Mouse (Mus musculus): ENCODE results near the gene Ipo9. TPM values are rescaled to one million over a fixed set of nuclear protein-coding genes. Genes with fewer than 3 reads are reported as not detected.
"Not testable (repeated sequence)": the region's sequence is repeated elsewhere in the genome, so short reads cannot be mapped to it uniquely, and the experiment has no call there.

Gene Ipo9
- polyA plus RNA-seq, 3 experiments from 2014 or later: 40.0 to 46.3 (median 41.9) TPM

GRCm38 (mm10) chr1:135427390-135427789 lies 2.9 kb downstream of the Ipo9 start:
- ATAC-seq: no peak

DNA sequence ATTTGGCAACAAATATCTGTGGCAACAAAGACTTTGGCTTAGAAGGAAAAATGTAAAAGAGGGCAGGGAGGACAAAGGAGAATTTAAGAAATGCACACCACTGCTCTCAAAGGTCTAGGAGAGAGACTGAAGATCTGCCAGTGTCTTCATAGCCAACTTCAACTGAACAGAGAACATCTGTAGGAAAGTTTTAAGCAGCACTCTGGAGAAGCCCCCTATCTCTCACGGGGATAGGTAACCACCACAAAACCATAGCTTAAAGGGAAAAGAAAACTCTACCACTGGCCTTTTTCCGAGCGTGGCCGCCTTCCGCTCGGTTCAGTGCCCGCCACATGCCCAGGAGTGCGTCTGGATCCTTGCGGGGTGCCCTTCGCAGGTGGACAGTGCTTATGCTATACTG lies 3.7 kb downstream of the Ipo9 start:
- no peak for ATAC-seq

DNA sequence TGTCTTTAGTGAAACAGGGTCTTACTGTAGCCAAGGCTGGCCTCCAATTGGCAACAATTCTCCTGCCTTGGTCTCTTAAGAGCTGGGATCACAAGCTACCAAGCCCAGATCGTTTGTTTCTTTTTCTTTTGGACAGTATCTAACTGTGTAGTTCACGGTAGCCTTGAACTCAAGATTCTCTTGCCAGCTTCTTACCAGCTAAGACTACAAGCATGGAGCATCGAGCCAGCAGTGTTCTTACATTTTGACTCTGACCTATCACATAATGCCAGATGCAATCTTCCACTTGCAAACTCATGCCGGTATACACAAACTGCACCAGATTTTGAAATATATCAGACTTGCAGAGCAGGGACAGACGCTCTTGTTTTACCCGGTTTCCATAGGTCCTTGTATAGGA lies 7.5 kb downstream of the Ipo9 start:
- ATAC-seq: no peak

- no peak for ATAC-seq
These were observed 16.3 kb downstream of the Ipo9 start for GRCm38 (mm10) chr1:135413996-135414395.

DNA sequence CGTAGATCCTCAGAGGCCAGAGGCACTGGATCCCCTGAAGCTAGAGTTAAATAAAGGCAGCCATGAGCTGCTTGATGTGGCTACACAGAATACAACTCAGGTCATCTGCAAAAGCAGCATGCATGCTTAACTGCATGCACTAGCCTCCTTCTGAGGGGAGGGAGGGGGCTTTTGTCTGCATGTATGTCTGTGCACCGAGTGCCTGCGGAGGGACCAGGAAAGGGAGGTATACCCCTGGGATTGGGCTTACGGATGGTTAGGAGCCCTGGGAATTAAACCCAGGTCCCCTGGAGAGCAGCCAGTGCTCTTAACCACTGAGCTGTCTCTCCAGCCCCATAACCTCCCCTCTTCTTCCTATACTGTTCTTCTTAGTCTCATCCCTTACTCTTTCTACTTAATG lies 18.2 kb downstream of the Ipo9 start:
- no peak for ATAC-seq

DNA sequence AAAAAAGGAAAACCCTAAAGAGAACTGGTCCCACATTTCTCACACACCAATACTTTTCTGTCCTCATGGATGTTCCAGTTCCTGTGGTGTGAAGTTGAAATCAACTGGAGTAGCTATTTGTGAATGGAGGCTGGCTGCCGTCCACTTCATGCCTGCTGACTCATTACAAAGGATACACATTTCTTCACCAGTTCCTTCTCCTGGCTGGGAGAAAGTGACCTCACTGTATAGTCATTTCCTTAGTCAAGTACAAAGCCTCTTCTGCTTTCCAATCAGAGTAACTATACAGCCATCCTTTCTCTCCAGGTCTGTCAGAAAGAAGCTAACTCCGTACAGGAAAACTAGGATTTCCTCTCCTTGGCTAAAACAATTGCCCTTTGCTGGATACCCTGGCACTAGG lies 19.3 kb downstream of the Ipo9 start:
- ATAC-seq: no peak

- no peak for ATAC-seq
These were observed 21.3 kb downstream of the Ipo9 start for GRCm38 (mm10) chr1:135408973-135409372.

DNA sequence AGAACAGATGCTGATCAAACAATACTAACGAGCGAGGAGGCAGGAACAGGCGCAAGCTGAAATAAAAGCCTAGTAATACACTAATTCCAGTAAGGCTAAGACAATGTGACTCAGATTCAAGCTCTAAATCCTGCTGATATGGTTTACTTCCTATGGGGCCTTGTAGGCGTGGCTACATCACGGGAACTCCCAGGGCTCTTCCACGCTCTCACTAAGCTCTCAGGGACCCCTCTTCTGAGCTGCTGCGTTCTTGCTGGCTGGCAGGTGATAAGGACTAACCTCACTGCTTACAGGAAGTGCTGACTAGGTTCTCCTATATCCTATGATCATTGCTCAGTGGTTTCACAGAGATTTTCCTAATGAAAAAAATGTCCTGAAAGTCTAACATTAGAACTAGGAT lies 24.9 kb downstream of the Ipo9 start:
- ATAC-seq: no peak

DNA sequence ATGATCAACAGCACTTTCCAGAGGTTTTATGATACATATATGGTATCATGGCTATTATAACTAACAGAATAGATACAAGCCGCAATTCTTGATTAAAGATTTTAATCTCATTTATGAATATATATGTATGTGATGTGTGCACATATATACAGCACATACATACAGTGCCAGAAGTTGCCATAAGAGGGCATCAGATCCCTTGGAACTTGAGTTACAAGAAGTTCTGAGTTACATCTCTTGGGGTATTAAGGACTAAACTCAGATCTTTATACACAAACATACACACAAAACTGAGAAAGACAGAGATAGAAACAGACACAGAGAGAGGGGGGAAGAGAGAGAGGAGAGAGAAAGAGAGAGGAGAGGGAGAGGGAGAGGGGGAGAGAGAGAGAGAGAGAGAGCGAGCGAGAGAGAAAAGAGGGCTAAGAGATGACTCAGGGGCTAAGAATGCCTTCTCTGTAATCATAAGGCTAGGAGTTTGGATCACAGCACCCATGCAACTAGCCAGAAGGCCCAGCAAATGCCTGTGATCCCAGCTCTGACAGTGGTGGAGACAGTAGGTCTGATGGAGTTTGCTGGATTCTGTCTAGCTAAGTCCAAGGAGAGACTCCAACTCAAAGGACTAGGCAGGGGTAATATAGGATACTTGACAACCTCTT lies 28.7 kb downstream of the Ipo9 start:
- ATAC-seq: no peak

DNA sequence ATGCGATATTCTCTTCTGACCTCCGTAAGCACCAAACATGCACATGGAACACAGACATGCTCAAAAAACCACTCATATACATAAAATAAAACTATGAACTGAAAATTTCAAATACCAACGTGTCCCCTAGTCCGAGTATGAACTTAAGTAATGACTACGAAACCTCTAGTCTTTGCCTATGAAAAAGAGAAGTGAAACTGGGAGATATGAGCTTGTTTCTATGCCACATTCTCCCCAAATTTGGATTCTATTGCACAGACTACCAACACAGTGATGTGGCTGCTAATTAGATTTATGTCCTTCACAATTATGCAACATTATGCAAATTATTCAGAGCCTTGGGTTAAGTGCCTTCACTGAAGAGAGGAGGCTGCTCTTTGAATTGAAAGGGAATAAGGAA lies 30.8 kb downstream of the Ipo9 start:
- ATAC-seq: no peak

DNA sequence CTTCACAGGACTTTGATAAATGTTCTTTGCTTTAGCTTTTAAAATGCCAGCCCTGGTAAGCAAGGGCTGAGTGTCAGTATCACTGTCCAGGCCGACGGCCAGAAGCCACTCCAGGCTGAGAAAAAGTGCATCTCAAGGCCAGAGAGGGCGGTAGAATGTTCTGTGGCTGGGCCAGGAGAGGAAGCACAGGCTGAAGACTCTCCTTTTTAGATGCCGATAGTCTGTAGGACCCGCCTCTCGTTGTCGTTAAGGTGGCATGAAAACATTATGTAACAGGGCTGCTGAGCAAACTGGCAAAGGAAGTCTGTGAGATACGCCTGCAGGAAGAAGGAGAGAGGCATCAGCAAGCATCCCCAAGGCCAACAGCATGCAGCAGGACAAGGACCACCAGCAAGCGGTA lies 45.1 kb downstream of the Ipo9 start:
- ATAC-seq: no peak

- ATAC-seq: no peak
These were observed 46.1 kb downstream of the Ipo9 start for GRCm38 (mm10) chr1:135384171-135384570.

DNA sequence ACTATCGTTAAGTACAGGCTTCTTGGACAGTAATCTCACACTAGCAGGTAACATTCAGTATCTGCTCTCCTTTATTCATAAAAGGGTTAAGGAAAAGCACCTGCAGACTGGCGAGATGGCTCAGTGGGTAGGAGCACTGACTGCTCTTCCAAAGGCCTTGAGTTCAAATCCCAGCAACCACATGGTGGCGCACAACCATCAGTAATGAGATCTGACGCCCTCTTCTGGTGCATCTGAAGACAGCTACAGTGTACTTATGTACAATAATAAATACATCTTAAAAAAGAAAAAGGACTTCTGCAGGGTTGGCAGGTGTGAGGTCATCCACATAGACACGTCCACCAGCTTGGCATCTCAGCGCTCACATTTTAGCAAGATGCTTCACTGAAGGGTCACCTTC lies 48.7 kb downstream of the Ipo9 start:
- ATAC-seq: not testable (repeated sequence)

- ATAC-seq: no peak
These were observed 50.0 kb downstream of the Ipo9 start for GRCm38 (mm10) chr1:135380071-135380991.

DNA sequence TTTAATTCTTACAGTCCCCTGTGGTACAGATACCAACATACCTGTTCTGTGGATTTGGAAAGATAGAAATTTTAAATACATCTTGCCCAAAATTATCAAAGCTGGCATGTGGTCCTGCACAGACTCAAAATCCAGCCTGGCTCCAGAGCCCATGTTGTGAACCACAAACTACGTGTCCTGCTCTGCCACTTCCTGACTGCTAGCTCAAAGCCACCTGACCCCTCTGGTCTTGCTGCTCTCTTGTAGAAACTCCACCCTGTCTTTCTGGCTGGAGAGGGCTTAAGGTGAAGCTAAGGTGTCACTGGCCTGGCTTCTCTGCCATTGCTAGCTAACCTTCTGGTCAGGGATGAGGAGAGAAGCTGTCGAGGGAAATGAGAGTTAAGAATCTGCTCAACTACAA lies 51.3 kb downstream of the Ipo9 start:
- no peak for ATAC-seq

DNA sequence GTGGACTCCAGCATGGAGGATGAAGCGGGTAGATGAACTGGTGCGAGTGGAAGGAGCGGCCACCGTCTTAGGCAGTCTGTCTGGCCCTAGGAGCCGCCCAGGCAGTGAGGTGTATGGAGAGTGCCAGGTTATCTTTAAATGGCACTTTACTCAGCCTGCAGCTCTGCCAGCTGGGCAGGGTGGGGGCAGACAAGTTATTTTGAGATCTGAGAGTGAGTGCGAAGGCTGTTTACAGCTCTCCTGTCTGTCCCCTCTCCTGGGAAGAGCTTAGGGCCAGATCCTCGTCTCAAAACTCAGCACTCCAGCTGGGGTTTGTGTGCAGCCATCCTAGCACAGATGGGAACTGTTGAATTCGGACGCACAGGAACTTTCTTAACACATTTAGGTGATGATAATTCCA lies 51.7 kb downstream of the Ipo9 start:
- ATAC-seq: no peak

GRCm38 (mm10) chr1:135374868-135375581 lies 55.3 kb downstream of the Ipo9 start, which contains the start of gene Shisa4:
Gene Shisa4 (minus strand): TSS chr1:135375237.
- no peak for ATAC-seq

GRCm38 (mm10) chr1:135374175-135374867 lies 56.0 kb downstream of the Ipo9 start:
- no peak for ATAC-seq

GRCm38 (mm10) chr1:135373171-135373677 lies 57.1 kb downstream of the Ipo9 start:
- no peak for ATAC-seq

- ATAC-seq: no peak
These were observed 60.9 kb downstream of the Ipo9 start for GRCm38 (mm10) chr1:135369415-135369814.

GRCm38 (mm10) chr1:135368982-135369381 lies 61.3 kb downstream of the Ipo9 start:
- no peak for ATAC-seq

DNA sequence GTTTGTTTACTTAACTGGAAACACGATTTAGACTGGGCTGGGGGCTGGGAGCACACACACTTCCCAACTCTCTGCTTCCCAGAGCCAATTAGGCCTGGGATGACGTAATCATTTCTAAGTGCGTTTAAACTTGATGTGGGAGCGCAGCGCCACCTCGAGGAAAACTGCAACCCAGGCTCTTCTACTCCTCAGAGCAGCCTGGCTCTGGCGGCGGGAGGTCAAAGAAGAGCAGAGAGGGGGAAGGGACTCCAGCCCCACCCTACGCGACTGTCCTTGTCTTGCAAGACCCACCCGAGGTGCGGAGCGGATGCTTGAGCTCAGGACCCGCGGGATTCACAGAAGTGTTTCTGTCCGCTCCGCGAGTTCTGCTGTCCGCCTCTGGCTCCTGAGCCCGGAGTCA lies 62.1 kb downstream of the Ipo9 start:
- ATAC-seq: no peak

DNA sequence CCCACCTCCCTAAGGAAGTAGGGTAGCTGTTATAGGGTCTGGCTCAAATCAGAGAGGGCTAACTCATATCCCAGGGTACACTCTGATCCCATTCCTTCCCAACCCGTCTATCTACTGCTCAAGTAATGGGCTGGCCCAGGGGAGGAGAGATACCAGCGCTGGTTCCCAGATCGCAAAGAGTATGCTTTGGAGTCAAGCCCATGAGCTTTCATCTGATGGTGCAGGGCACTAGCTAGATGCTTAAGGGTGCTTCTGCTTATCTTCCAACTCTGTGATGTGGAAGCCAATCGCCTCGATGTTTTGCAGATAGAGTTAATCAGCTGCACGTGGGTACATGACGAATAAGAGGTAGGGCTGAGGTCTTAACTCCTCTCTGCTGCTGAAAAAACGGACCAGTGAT lies 62.7 kb downstream of the Ipo9 start:
- no peak for ATAC-seq

Measured in inflammation-experienced regulatory T-cells, adult 6 months (primary cell).